Mouse (Mus musculus) cerebellum, adult 2 months (tissue): ENCODE measurements around the gene Slc26a8. TPM values are rescaled to one million over a fixed set of nuclear protein-coding genes. Genes with fewer than 3 reads are reported as not detected.

ENCODE experiments used
- DNase-seq, 2 experiments: peaks; one replicate each; pipeline ENCODE4 v3.0.0; 2021
- H3K27ac ChIP-seq: fragments of 200-500 bp; 2 replicates; pipeline ENCODE4 v1.5.1; 2012; ENCODE audit warnings: low read length, control low read depth, inconsistent platforms; ENCODE audit not compliant: insufficient read depth
- H3K27me3 ChIP-seq: fragments of 200-500 bp; 2 replicates; pipeline ENCODE4 v1.6.1; 2012; ENCODE audit warnings: inconsistent platforms, mild to moderate bottlenecking, low read length, moderate library complexity; ENCODE audit not compliant: control insufficient read depth, insufficient read depth
- H3K4me1 ChIP-seq: fragments of 200-500 bp; 2 replicates; pipeline ENCODE4 v1.6.1; 2011; ENCODE audit warnings: low read length; ENCODE audit not compliant: control insufficient read depth, insufficient read depth
- H3K4me3 ChIP-seq: fragments of 200-500 bp; replicated peaks from 2 replicates; pipeline ENCODE3; 2011; ENCODE audit warnings: mild to moderate bottlenecking, low read depth, low read length, control low read depth; ENCODE audit not compliant: insufficient read depth
- CTCF ChIP-seq: fragments of 200-500 bp; IDR thresholded peaks from 2 replicates; pipeline ENCODE4 v1.5.1; 2011; ENCODE audit warnings: low read depth, mild to moderate bottlenecking, control low read depth, low read length, moderate library complexity, borderline replicate concordance; ENCODE audit not compliant: insufficient read depth
- POLR2A ChIP-seq: fragments of 200-500 bp; IDR thresholded peaks from 2 replicates; pipeline ENCODE4 v1.6.1; 2011; ENCODE audit warnings: low read length, control low read depth, borderline replicate concordance; ENCODE audit not compliant: insufficient read depth
- WGBS: fragments of 180-500 bp; shearing (Covaris S2); methylation state at CpG from one replicate; pipeline ENCODE4 v1.1.7; 2018; 5-methylcytosine and 5-hydroxymethylcytosine counted together
- polyA plus RNA-seq: library from polyadenylated mRNA; depleted of rRNA; stranded (reverse); fragments of >200 nt; gene quantifications from 2 replicates; pipeline ENCODE4 v1.2.3, GENCODE M21; 2012; rRNA removed

Slc26a8 gene
- polyA plus RNA-seq, 1 experiment: 4.9 TPM

- WGBS: 61% methylated on average over 4 of the region's 4 CpGs
These were observed 96.1 kb downstream of the Slc26a8 start for GRCm38 (mm10) chr17:28593965-28594364.

DNA sequence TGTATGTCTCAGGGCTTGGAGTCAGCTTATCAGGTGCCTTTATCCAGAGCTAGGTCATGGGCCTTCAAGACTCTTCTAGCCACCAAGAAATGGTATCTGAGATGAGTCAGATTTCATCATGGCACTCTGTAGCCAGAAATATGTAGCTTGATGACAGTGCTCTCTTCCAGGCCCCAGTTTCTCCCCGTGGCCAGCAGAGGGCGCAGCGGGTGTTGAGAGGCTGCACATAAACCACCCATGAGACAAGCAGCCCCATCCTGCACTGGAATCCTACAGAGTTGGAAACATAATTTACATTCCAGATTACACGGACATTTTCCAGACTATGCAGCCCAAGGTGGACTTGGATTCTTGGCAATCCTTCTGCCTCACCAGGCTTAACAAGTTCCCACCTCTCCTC lies 97.0 kb downstream of the Slc26a8 start:
- TF ChIP-seq CTCF: peak; percentile 79
- no peak for TF ChIP-seq POLR2A
- Histone ChIP-seq H3K4me1 (no peaks in the 10 kb centered on the region), H3K27me3 (no peaks in the 10 kb centered on the region), H3K27ac (no peak overlapping the region), H3K4me3 (no peak overlapping the region)
- WGBS: 6% methylated on average over 4 of the region's 4 CpGs
- peak; percentile 63 to 71 for DNase-seq

More at GRCm38 (mm10) chr17:28593965-28594364, 96.1 kb downstream of the Slc26a8 start:
- no peaks in the 10 kb centered on the region for H3K4me1 ChIP-seq
- TF ChIP-seq CTCF (no peak), POLR2A (no peak)
- no peaks in the 10 kb centered on the region for H3K27me3 ChIP-seq
- no peak for DNase-seq
- no peak overlapping the region for H3K27ac ChIP-seq
- no peak overlapping the region for H3K4me3 ChIP-seq

DNA sequence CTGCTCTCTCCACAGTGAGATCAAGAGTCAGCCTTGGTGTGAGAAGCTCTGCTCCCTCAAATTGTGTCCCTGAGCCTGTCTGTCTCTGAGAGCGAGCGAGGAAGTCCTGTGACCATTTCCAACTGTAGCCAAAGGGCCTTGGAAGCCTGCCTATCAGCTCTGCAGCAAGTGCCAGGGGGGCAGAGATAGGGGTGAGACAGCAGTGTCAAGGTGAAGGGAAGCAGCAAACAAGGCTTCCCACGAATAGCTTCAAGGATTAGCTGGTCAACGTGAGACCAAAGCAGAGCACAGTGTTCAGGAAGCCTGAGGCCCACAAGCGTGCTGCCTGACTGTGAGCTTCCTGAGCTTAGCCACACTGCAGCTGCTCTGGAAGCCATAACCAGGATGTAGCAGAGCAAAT lies 98.6 kb downstream of the Slc26a8 start:
- WGBS: 86% methylated on average over 5 of the region's 5 CpGs
- TF ChIP-seq POLR2A: no peak
- Histone ChIP-seq H3K4me1 (no peaks in the 10 kb centered on the region), H3K27ac (no peak overlapping the region), H3K27me3 (no peaks in the 10 kb centered on the region), H3K4me3 (no peak overlapping the region)
- no peak for DNase-seq

- 89% methylated on average over 3 of the region's 3 CpGs for WGBS
- Histone ChIP-seq H3K4me1 (no peaks in the 10 kb centered on the region), H3K4me3 (no peak overlapping the region), H3K27ac (no peak overlapping the region), H3K27me3 (no peaks in the 10 kb centered on the region)
- TF ChIP-seq POLR2A: no peak
- TF ChIP-seq CTCF: no peak
- DNase-seq: no peak
These were observed 99.4 kb downstream of the Slc26a8 start for GRCm38 (mm10) chr17:28590596-28590995.

- whole genome bisulfite sequencing: 85% methylated on average over 2 of the region's 2 CpGs
- Histone ChIP-seq H3K27ac (no peak overlapping the region), H3K4me1 (no peaks in the 10 kb centered on the region), H3K27me3 (no peaks in the 10 kb centered on the region), H3K4me3 (no peak overlapping the region)
- no peak for TF ChIP-seq POLR2A
- DNase-seq: no peak
These were observed 101.4 kb downstream of the Slc26a8 start for GRCm38 (mm10) chr17:28588591-28588990.

Other genes with a start within 250 kb of the Slc26a8 start
- 8.6 and 8.9 TPM in 2 replicates for gene Fkbp5, start 172.7 kb downstream of the Slc26a8 start, polyA plus RNA-seq
- not detected in 2 replicates for gene Armc12, start 159.4 kb downstream of the Slc26a8 start, polyA plus RNA-seq
- not detected in 2 replicates for gene Clpsl2, start 140.8 kb downstream of the Slc26a8 start, polyA plus RNA-seq
- gene Clps, start 129.5 kb downstream of the Slc26a8 start, polyA plus RNA-seq: 0.28 TPM in 1 of 2 replicates, not detected in the other
- 17.8 and 20.4 TPM in 2 replicates for gene Lhfpl5, start 114.6 kb downstream of the Slc26a8 start, polyA plus RNA-seq
- 45.9 and 47.5 TPM in 2 replicates for gene Srpk1, start 67.5 kb downstream of the Slc26a8 start, polyA plus RNA-seq
- 114 and 116 TPM in 2 replicates for gene Mapk14, start 1.1 kb upstream of the Slc26a8 start, polyA plus RNA-seq
- gene AC170998.1, start 35.9 kb upstream of the Slc26a8 start, polyA plus RNA-seq: 1.0 and 2.0 TPM in 2 replicates
- 5.6 TPM in 2 replicates for gene Mapk13, start 79.1 kb upstream of the Slc26a8 start, polyA plus RNA-seq
- gene Brpf3, start 110.9 kb upstream of the Slc26a8 start, polyA plus RNA-seq: 28.1 and 32.3 TPM in 2 replicates
- gene Pnpla1, start 168.2 kb upstream of the Slc26a8 start, polyA plus RNA-seq: 0.03 and 0.05 TPM in 2 replicates
- gene 4930539E08Rik, start 225.1 kb upstream of the Slc26a8 start, polyA plus RNA-seq: 0.36 and 0.74 TPM in 2 replicates